Mouse (Mus musculus): ENCODE data around the gene Pfkfb3.

Pfkfb3 gene

GRCm38 (mm10) chr2:11501301-11502254 is 52.3 kb downstream of the Pfkfb3 start:
- DNase-seq = peak; percentile 97

DNA sequence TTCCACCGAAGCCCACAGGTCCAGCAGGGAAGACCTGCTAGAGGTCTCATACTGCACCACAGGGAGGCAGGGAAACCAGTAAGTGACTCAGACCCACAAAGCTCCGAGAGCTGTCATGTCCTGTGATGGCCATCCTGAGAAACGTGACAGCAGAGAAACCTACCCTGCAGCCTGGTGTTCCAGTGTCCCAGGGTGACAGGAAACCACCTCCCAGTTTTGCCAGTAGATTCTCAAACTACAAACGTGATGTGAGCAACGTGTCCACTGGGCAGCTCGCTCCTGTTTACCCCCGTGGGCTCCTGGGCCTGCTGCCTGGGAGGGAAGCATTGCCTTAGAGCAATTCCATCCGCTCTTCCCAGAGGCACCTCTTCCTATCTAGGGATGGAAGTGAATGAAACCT is 53.2 kb downstream of the Pfkfb3 start:
- peak; percentile 42 for DNase-seq

DNA sequence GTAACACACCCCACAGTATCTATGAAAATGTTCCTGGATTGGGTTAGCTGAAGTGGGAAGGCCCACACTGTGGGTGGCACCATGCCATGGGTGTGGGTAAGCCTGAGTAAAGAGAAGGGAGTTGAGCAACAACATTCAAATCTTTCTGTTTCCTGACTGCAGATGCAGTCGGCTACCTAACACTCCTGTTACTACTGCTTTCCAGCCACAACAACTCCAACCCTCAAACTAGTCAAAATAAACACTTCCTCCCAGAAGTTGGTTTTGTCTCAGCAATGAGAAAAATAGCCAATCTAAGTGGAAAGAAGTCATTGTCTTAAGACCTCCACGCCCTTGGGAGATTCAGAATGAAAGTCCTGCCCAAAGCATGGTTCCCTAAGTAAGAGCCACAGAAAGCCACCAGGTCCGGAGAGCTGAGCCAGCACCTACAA is 57.3 kb downstream of the Pfkfb3 start:
- DNase-seq = peak; percentile 82

GRCm38 (mm10) chr2:11494841-11495255 is 59.0 kb downstream of the Pfkfb3 start:
- DNase-seq = peak; percentile 37

DNA sequence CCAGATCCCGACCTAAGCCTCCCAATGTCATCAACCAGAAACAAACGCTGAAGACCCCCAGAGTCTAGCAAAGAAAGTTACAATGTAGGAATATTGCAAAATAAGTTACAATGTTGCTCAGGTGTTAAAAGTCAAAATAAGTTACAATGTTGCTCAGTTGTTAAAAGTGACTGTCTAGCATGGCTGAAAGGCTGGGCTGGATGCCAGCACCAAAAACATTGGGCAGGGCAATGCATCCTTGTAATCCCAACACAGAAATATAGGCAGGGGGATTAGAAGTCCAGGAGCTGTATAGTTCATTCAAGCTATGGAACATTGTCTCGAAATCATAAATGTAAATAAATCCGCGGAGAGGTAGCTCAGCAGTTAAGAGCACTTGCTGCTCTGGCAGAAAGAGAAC is 61.0 kb downstream of the Pfkfb3 start:
- DNase-seq = no peak

DNA sequence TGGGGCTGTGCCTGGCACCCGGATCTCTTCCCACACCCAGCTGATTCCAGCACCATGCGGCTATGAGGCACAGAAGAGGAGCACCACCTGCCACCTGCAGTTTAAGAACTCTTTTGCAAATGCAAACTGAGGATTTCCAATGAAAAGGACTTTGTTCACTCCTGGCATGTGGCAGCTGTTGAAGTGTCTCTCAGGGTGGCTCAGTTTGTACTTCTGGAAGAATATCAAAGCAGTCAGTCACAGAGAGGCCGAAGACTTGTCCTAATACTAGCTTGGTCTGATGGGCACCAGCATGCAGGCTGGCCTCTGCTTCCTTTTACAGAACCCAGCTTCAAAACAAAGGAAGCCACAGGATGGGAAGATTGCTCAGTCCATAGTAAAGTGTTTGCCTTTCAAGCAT is 62.4 kb downstream of the Pfkfb3 start:
- no peak for DNase-seq

DNA sequence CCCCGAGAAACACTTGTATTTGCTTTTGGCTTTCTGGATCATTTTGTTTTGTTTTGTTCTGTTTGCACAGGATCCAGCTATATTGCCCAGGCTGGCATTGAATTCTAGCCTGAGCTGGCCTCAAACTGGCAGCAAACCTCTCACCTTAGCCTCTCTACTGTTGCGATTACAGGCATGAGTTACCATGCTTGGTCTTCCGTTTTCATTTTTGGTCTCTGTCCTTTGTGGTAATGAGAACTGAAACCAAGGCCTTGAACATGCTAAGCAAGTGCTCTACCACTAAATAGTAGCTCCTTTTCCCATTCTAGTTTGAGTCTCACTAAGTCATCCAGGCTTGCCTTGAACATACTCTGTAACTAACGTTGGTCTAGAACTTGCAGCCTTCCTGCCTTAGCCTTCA is 63.3 kb downstream of the Pfkfb3 start:
- no peak for DNase-seq

GRCm38 (mm10) chr2:11483226-11483625 is 70.7 kb downstream of the Pfkfb3 start:
- no peak for DNase-seq

- no peak for DNase-seq
Measured at GRCm38 (mm10) chr2:11482364-11482763, 71.5 kb downstream of the Pfkfb3 start.

DNA sequence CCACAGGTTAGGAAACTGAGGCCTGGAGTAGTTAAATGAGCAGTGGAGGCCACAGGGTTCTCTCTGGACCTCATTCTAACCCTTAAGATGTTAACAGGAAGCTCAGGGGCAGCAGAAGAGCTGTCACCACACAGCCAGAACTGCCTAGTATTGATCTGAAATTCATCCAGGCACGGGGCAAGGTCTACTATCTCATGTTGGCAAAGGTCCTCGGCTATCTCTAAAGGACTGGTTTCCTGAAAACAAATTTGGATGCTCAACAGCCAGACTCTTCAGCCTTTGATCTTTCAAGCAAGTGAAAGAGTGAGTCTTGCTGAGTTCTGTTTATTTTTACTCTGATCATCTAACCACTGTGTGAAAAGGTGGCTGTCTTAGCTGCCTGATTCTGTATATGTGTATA is 74.9 kb downstream of the Pfkfb3 start:
- DNase-seq = no peak

GRCm38 (mm10) chr2:11475316-11475715 is 78.6 kb downstream of the Pfkfb3 start:
- no peak for DNase-seq

- peak; percentile 47 for DNase-seq
Measured at GRCm38 (mm10) chr2:11464661-11465099, 89.2 kb downstream of the Pfkfb3 start.

GRCm38 (mm10) chr2:11460976-11461375 is 92.9 kb downstream of the Pfkfb3 start:
- no peak for DNase-seq

- no peak for DNase-seq
Measured at GRCm38 (mm10) chr2:11458494-11458893, 95.4 kb downstream of the Pfkfb3 start.

GRCm38 (mm10) chr2:11457904-11458303 is 96.0 kb downstream of the Pfkfb3 start:
- peak; percentile 15 for DNase-seq

GRCm38 (mm10) chr2:11448711-11449110 is 105.2 kb downstream of the Pfkfb3 start:
- peak; percentile 16 for DNase-seq

- peak; percentile 59 for DNase-seq
Measured at GRCm38 (mm10) chr2:11447865-11448264, 106.0 kb downstream of the Pfkfb3 start.

DNA sequence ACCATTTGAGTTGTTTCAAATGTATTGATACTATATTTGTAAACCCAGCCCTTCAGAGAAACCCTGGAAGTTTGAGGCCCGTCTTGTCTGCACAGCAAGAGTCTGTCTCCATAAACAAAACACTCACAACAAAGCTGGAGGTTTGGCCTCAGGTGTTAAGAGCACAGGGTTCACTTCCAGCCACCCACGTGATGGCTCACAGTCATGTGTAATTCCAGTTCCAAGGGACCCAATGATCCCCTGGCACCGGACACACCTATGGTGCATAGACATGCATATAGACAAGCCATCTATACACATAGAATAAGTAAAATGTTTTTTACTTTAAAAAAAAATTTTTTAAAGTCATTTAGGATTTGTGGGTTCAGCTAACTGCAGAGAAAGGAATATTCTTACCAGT is 108.2 kb downstream of the Pfkfb3 start:
- no peak for DNase-seq

DNA sequence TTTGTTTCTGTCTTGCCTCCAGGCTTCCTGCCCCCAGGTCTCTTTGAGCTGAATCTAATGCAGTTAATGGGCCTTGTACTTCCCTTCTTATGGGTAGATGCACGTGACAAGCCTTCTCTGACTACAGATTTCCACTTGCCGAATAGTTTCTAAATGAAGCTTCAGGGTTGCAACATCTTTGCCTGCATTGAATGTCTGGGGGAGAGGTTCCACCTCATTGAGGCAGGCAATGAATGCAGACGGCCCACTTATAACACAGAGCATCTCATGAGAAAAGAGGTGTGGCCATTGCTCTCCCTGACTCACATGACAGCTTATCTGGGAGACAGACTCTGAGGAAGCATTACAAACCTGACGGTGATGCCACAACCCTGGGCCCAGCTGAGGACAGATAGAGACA is 112.0 kb downstream of the Pfkfb3 start:
- DNase-seq = peak; percentile 38

DNA sequence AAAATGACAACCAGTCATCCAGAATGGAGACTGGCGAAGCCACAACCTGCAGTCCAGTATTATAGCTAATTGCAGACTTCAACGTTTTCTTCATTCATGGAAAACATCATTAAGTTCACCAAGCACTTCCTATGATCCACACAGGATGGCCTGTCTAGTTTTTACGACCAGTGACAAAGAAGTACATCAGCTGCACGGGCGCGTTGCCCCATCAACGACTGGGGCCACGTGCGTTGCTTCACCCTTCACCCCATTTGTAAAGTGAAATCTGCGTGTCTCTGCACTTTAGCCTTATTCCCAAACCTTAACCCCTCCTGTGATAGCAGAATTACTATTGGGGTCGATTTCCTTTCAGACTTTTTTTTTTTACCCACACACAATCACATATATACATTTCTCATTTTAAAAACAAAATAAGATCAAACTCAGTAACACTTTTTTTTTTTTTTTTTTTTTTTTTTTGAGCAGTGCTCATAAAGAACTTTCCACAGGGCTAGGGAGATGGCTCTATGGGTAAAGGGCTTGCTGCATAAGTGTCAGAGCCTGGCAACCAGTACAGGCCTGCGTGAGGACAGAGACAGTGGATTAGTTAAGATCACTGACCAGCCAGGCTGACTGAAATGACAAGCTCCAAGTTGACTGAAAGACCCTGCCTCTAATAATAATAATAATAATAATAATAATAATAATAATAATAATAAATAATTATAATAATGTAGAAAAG is 115.5 kb downstream of the Pfkfb3 start:
- peak; percentile 66 for DNase-seq

DNA sequence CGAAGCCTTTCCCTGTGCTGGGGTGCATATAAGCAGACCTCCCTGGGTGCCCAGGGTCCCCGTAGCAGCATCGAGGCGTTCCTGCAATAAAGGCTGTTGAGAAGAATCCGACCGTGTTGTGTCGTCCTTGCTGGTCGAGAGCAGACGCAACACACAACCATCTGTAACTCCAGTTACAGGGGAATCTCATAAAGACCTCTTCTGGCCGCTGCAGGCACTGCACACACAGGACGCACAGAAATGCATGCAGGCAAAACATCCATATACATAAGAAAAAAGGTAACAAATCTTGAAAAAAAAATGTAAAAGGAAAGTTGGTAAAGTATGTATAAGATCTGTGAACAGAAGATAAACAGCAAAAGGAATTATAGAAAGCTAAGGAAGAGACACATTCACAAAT is 117.5 kb downstream of the Pfkfb3 start:
- DNase-seq = no peak

- DNase-seq = no peak
Measured at GRCm38 (mm10) chr2:11433353-11433752, 120.5 kb downstream of the Pfkfb3 start.

DNA sequence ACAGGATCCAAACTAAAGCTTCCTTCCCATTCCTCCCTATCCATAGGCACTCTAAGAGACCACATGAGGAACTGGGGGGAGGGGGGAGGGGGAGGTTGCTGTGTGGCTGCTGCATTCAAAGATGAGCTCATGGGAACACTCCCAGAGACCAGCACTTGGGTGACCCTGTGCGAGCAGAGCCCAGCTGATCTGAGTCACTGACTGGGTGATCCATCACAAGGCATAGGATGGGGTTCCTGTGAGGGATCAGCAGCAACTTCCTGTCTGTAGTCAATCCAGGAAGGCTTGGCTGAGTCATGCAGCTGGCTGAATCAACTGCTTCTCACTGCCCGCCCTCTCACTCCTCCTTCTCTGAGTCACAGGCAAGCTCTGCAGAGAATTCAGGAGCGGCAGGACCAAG is 124.3 kb downstream of the Pfkfb3 start:
- peak; percentile 93 for DNase-seq

GRCm38 (mm10) chr2:11428621-11429020 is 125.3 kb downstream of the Pfkfb3 start:
- DNase-seq = peak; percentile 18
